Mouse (Mus musculus) heart, adult 18-20 months (tissue): ENCODE data around the gene Ism1. TPM values are rescaled to one million over a fixed set of nuclear protein-coding genes. Genes with fewer than 3 reads are reported as not detected.

Experiments used
- total RNA-seq, 2 experiments: library from RNA; stranded (reverse); gene quantifications; 2 replicates each; pipeline ENCODE4 v1.2.3; 2021

Ism1 gene
- total RNA-seq, 2 experiments from 2014 or later = 0.79 to 1.3 TPM

Other genes with a start within 250 kb of the Ism1 start
- gene Sptlc3, start 184.3 kb upstream of the Ism1 start, total RNA-seq = not detected